Comparison of ENCODE assay signal across 9 mouse cellular contexts in genomic region chr4:134017201-134017865, GRCm38 (mm10). TPM values are rescaled to one million over a fixed set of nuclear protein-coding genes. Genes with fewer than 3 reads are reported as not detected.
DNase-seq lines count a peak whose midpoint lies in the region; ATAC-seq and TF ChIP-seq lines count a peak whose summit lies in the region.
"Had no signal": no experiment of that assay in that cellular context is flagged by ENCODE, and none has a peak within 500 bp of the region (broad histone marks: within the 10 kb centered on the region; RNA-seq: fewer than 3 reads in every experiment).

No protein-coding gene starts in this region.

- H3K4me1 ChIP-seq in kidney, embryonic 15.5 days: peaks cover 46% of the 10 kb centered on the region
- H3K4me1 ChIP-seq in embryonic facial prominence, embryonic 13.5 days: peaks cover 24% of the 10 kb centered on the region
- H3K4me1 ChIP-seq in intestine, postnatal 0 days (replicated peaks; ENCODE audit: control insufficient read depth, insufficient read depth, low read length): peaks cover 3% of the 10 kb centered on the region; the same call in 1 of the 2 replicates
- peaks cover 43% of the 10 kb centered on the region for H3K4me1 ChIP-seq in neural tube, embryonic 13.5 days (replicated peaks)

- DNase-seq in kidney, adult 18-20 months: no peak
- no peak for DNase-seq in urinary bladder, adult 2 months (ENCODE audit: low spot score)
- DNase-seq in spleen, postnatal 36 days (ENCODE audit: low spot score in 2 of 2): no peak

- H3K4me2 ChIP-seq in kidney, embryonic 15.5 days: peak overlapping the region; percentile 54
- peak overlapping the region; percentile 57 for H3K4me2 ChIP-seq in embryonic facial prominence, embryonic 13.5 days
- peak overlapping the region; percentile 45 for H3K4me2 ChIP-seq in intestine, postnatal 0 days (replicated peaks; ENCODE audit: low read depth)
- H3K4me2 ChIP-seq in neural tube, embryonic 13.5 days: peak overlapping the region; percentile 55

- no peak overlapping the region for H3K9ac ChIP-seq in kidney, embryonic 15.5 days
- no peak overlapping the region for H3K9ac ChIP-seq in embryonic facial prominence, embryonic 13.5 days
- H3K9ac ChIP-seq in intestine, postnatal 0 days (ENCODE audit: low read depth, low read length): no peak overlapping the region
- 0 out of 2 replicates have a peak overlapping the region, but pooled peaks have one; percentile 39 for H3K9ac ChIP-seq in neural tube, embryonic 13.5 days

- peak overlapping the region; percentile 25 for H3K4me3 ChIP-seq in kidney, embryonic 15.5 days (replicated peaks)
- peak overlapping the region; percentile 29; the same call in 1 of the 2 replicates for H3K4me3 ChIP-seq in embryonic facial prominence, embryonic 13.5 days
- peak overlapping the region; percentile 17 for H3K4me3 ChIP-seq in intestine, postnatal 0 days (ENCODE audit: low read depth, low read length)
- H3K4me3 ChIP-seq in neural tube, embryonic 13.5 days: peak overlapping the region; percentile 33

- H3K9me3 ChIP-seq in kidney, embryonic 15.5 days (replicated peaks): no peaks in the 10 kb centered on the region
- H3K9me3 ChIP-seq in embryonic facial prominence, embryonic 13.5 days: no peaks in the 10 kb centered on the region
- H3K9me3 ChIP-seq in intestine, postnatal 0 days (ENCODE audit: control insufficient read depth): no peaks in the 10 kb centered on the region
- H3K9me3 ChIP-seq in neural tube, embryonic 13.5 days: no peaks in the 10 kb centered on the region

- no peaks in the 10 kb centered on the region for H3K36me3 ChIP-seq in kidney, embryonic 15.5 days
- no peaks in the 10 kb centered on the region for H3K36me3 ChIP-seq in embryonic facial prominence, embryonic 13.5 days
- H3K36me3 ChIP-seq in intestine, postnatal 0 days (ENCODE audit: control insufficient read depth, insufficient read depth): no peaks in the 10 kb centered on the region
- no peaks in the 10 kb centered on the region for H3K36me3 ChIP-seq in neural tube, embryonic 13.5 days

- H3K27ac ChIP-seq in kidney, embryonic 15.5 days: no peak overlapping the region
- H3K27ac ChIP-seq in embryonic facial prominence, embryonic 13.5 days: no peak overlapping the region
- no peak overlapping the region for H3K27ac ChIP-seq in intestine, postnatal 0 days (ENCODE audit: low read depth, low read length)
- H3K27ac ChIP-seq in neural tube, embryonic 13.5 days (replicated peaks): no peak overlapping the region

- H3K27me3 ChIP-seq in kidney, embryonic 15.5 days: peaks cover 52% of the 10 kb centered on the region
- H3K27me3 ChIP-seq in embryonic facial prominence, embryonic 13.5 days: peaks cover 51% of the 10 kb centered on the region
- peaks cover 49% of the 10 kb centered on the region for H3K27me3 ChIP-seq in intestine, postnatal 0 days (replicated peaks; ENCODE audit: control insufficient read depth, insufficient read depth, low read length)
- peaks cover 26% of the 10 kb centered on the region for H3K27me3 ChIP-seq in neural tube, embryonic 13.5 days

- 0 out of 2 replicates have a peak, but pooled peaks have one; percentile 15 for ATAC-seq in kidney, embryonic 15.5 days (replicated peaks; ENCODE audit: low FRiP score)
- ATAC-seq in embryonic facial prominence, embryonic 13.5 days (ENCODE audit: insufficient number of reproducible peaks, insufficient read depth, low FRiP score, low TSS enrichment, low read depth): no peak
- ATAC-seq in intestine, postnatal 0 days: peak; percentile 26; the same call in 1 of the 2 replicates
- ATAC-seq in neural tube, embryonic 13.5 days (ENCODE audit: low read depth): no peak
- ATAC-seq in megakaryocyte, adult 5-6 weeks (ENCODE audit: poor library complexity, severe bottlenecking): no peak

- TF ChIP-seq CTCF in intestine, postnatal 0 days (IDR thresholded peaks at IDR 0.05; ENCODE audit: low read depth): no peak

- WGBS in kidney, embryonic 15.5 days: 4% methylated on average over 21 of the region's 21 CpGs
- 2% methylated on average over 21 of the region's 21 CpGs for WGBS in embryonic facial prominence, embryonic 13.5 days
- WGBS in intestine, postnatal 0 days: 8% methylated on average over 21 of the region's 21 CpGs
- 2% methylated on average over 21 of the region's 21 CpGs for WGBS in neural tube, embryonic 13.5 days

RNA-seq across cellular contexts. Expression of gene Lin28a, which starts 1.3 kb away (rescaled TPM):
- polyA plus RNA-seq in kidney, embryonic 15.5 days (2015; fragmentation: Nextera tagmentation; extraction: Ambion mirVana): 0.17 and 0.18 TPM in 2 replicates
- not detected in 2 replicates for polyA plus RNA-seq in embryonic facial prominence, embryonic 13.5 days (2015; fragmentation: Nextera tagmentation; extraction: Ambion mirVana)
- polyA plus RNA-seq in intestine, postnatal 0 days (2015; fragmentation: Nextera tagmentation; extraction: Ambion mirVana): not detected in 2 replicates
- polyA plus RNA-seq in neural tube, embryonic 13.5 days (2015; fragmentation: Nextera tagmentation; extraction: Ambion mirVana): 0.17 and 0.32 TPM in 2 replicates
- not detected in 2 replicates for polyA plus RNA-seq in urinary bladder, adult 2 months (2012; rRNA removed)
- total RNA-seq in megakaryocyte, adult 5-6 weeks (2015): 4.8 TPM in 2 replicates
- total RNA-seq in megakaryocyte, adult 5-6 weeks (2017): 30.8 and 36.5 TPM in 2 replicates
- total RNA-seq: layer of hippocampus, postnatal 10 days had no signal

RNA-seq across cellular contexts. Expression of gene Dhdds, which starts 16.6 kb away (rescaled TPM):
- polyA plus RNA-seq in kidney, embryonic 15.5 days (2015; fragmentation: Nextera tagmentation; extraction: Ambion mirVana): 47.4 and 48.4 TPM in 2 replicates
- polyA plus RNA-seq in embryonic facial prominence, embryonic 13.5 days (2015; fragmentation: Nextera tagmentation; extraction: Ambion mirVana): 45.1 and 49.9 TPM in 2 replicates
- polyA plus RNA-seq in intestine, postnatal 0 days (2015; fragmentation: Nextera tagmentation; extraction: Ambion mirVana): 26.1 TPM in 2 replicates
- 41.0 and 44.3 TPM in 2 replicates for polyA plus RNA-seq in neural tube, embryonic 13.5 days (2015; fragmentation: Nextera tagmentation; extraction: Ambion mirVana)
- 35.0 and 35.6 TPM in 2 replicates for polyA plus RNA-seq in urinary bladder, adult 2 months (2012; rRNA removed)
- total RNA-seq in megakaryocyte, adult 5-6 weeks (2015): 26.6 and 28.9 TPM in 2 replicates
- 17.9 and 24.0 TPM in 2 replicates for total RNA-seq in megakaryocyte, adult 5-6 weeks (2017)

RNA-seq across cellular contexts. Expression of gene Zfp683, which starts 36.3 kb away (rescaled TPM):
- not detected in 2 replicates for polyA plus RNA-seq in kidney, embryonic 15.5 days (2015; fragmentation: Nextera tagmentation; extraction: Ambion mirVana)
- polyA plus RNA-seq in embryonic facial prominence, embryonic 13.5 days (2015; fragmentation: Nextera tagmentation; extraction: Ambion mirVana): not detected in 2 replicates
- polyA plus RNA-seq in intestine, postnatal 0 days (2015; fragmentation: Nextera tagmentation; extraction: Ambion mirVana): not detected in 2 replicates
- not detected in 2 replicates for polyA plus RNA-seq in neural tube, embryonic 13.5 days (2015; fragmentation: Nextera tagmentation; extraction: Ambion mirVana)
- polyA plus RNA-seq in urinary bladder, adult 2 months (2012; rRNA removed): 0.37 and 0.44 TPM in 2 replicates
- total RNA-seq in megakaryocyte, adult 5-6 weeks (2015): 0.20 and 0.66 TPM in 2 replicates
- total RNA-seq in megakaryocyte, adult 5-6 weeks (2017): not detected in 2 replicates
- total RNA-seq: layer of hippocampus, postnatal 10 days had no signal

RNA-seq across cellular contexts. Expression of gene Crybg2, which starts 43.3 kb away (rescaled TPM):
- 3.9 and 4.4 TPM in 2 replicates for polyA plus RNA-seq in kidney, embryonic 15.5 days (2015; fragmentation: Nextera tagmentation; extraction: Ambion mirVana)
- polyA plus RNA-seq in embryonic facial prominence, embryonic 13.5 days (2015; fragmentation: Nextera tagmentation; extraction: Ambion mirVana): 4.7 and 7.8 TPM in 2 replicates
- polyA plus RNA-seq in intestine, postnatal 0 days (2015; fragmentation: Nextera tagmentation; extraction: Ambion mirVana): 17.9 and 22.5 TPM in 2 replicates
- 1.3 and 1.7 TPM in 2 replicates for polyA plus RNA-seq in neural tube, embryonic 13.5 days (2015; fragmentation: Nextera tagmentation; extraction: Ambion mirVana)
- polyA plus RNA-seq in urinary bladder, adult 2 months (2012; rRNA removed): 11.8 and 17.7 TPM in 2 replicates
- 1.1 and 1.9 TPM in 2 replicates for total RNA-seq in megakaryocyte, adult 5-6 weeks (2015)
- 0.04 and 0.15 TPM in 2 replicates for total RNA-seq in megakaryocyte, adult 5-6 weeks (2017)

RNA-seq across cellular contexts. Expression of gene Hmgn2, which starts 48.9 kb away (rescaled TPM):
- polyA plus RNA-seq in kidney, embryonic 15.5 days (2015; fragmentation: Nextera tagmentation; extraction: Ambion mirVana): 2,667 and 2,783 TPM in 2 replicates
- polyA plus RNA-seq in embryonic facial prominence, embryonic 13.5 days (2015; fragmentation: Nextera tagmentation; extraction: Ambion mirVana): 2,594 and 2,669 TPM in 2 replicates
- 605 and 661 TPM in 2 replicates for polyA plus RNA-seq in intestine, postnatal 0 days (2015; fragmentation: Nextera tagmentation; extraction: Ambion mirVana)
- 1,338 and 1,455 TPM in 2 replicates for polyA plus RNA-seq in neural tube, embryonic 13.5 days (2015; fragmentation: Nextera tagmentation; extraction: Ambion mirVana)
- polyA plus RNA-seq in urinary bladder, adult 2 months (2012; rRNA removed): 131 and 148 TPM in 2 replicates
- total RNA-seq in megakaryocyte, adult 5-6 weeks (2015): 1,486 and 1,526 TPM in 2 replicates
- total RNA-seq in megakaryocyte, adult 5-6 weeks (2017): 700 and 725 TPM in 2 replicates

Comparison
In these comparisons a context has a peak if more than half of its experiments do, and no peak if none do; other contexts are left out.
1. ATAC-seq: peak in kidney, embryonic 15.5 days (single experiment) and intestine, postnatal 0 days (single experiment); none in embryonic facial prominence, embryonic 13.5 days (single experiment), neural tube, embryonic 13.5 days (single experiment) and megakaryocyte, adult 5-6 weeks (single experiment).
2. Peak in every context shown above with its lines, with median percentiles within 50 percentile points of each other: H3K4me2 ChIP-seq and H3K4me3 ChIP-seq.